Mouse (Mus musculus) megakaryocyte, embryonic 14.5 days (primary cell): ENCODE data around the gene Inpp5b.

Experiments
- FLI1 ChIP-seq: IDR thresholded peaks from 2 replicates; pipeline ENCODE4 v1.6.1; 2012; ENCODE audit warnings: low read length, inconsistent platforms, mixed read lengths
- GATA1 ChIP-seq: IDR thresholded peaks from 3 replicates; pipeline ENCODE4 v1.6.1; 2012; ENCODE audit warnings: mixed read lengths, low read length, inconsistent platforms, borderline replicate concordance

DNA sequence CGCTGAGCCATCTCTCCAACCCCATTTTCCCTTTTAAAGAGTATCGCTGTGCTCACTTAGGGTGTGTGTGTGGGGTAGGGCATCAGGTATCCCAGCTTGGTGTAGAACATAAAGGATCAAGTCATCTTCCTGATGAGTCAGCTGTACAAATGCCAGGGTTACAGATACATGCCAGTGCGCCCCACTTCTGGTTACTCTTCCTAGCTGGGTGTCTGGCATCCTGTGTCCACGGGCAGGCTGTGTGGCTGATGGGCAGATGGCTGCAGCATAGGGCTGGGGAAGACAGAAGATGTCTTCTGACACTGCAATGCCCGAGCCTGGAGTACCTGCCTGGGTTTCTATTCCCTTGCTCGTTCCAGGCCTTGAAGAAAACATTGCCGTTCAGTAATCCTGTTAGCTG is 39.7 kb downstream of the Inpp5b start:
- TF ChIP-seq GATA1 (no peak), FLI1 (no peak)
